Mouse (Mus musculus) MEL (cell line): ENCODE data around the gene Ankrd24. TPM values are rescaled to one million over a fixed set of nuclear protein-coding genes. Genes with fewer than 3 reads are reported as not detected.

Experiments
- DNase-seq: peaks from one replicate; pipeline ENCODE4 v3.0.0; 2011; ENCODE audit warnings: low read depth, low spot score
- H3K27ac ChIP-seq: 2 replicates; pipeline ENCODE4 v1.5.1; 2012; ENCODE audit warnings: low read depth, mild to moderate bottlenecking, control low read depth, low read length, moderate library complexity; ENCODE audit not compliant: control insufficient read depth
- H3K27me3 ChIP-seq, 2 experiments: fragments of 150-350 bp in 1 of 2; sonication (generic) in 1 of 2; 2 replicates each; pipeline ENCODE4 v1.6.1; 2012; ENCODE audit warnings: low read length in 2 of 2, mild to moderate bottlenecking in 2 of 2, improper control_type of control experiment in 1 of 2, moderate library complexity in 1 of 2; ENCODE audit not compliant: insufficient read depth in 2 of 2, control insufficient read depth in 1 of 2
- H3K36me3 ChIP-seq, 2 experiments: 2 replicates each; pipeline ENCODE4 v1.6.1; 2012 to 2014; ENCODE audit warnings: low read length in 2 of 2, improper control_type of control experiment in 1 of 2, inconsistent platforms in 1 of 2, mild to moderate bottlenecking in 1 of 2; ENCODE audit not compliant: insufficient read depth in 2 of 2, control insufficient read depth in 1 of 2
- H3K4me1 ChIP-seq, 2 experiments: fragments of 150-350 bp in 1 of 2; sonication (generic) in 1 of 2; 2 replicates each; pipeline ENCODE4 v1.6.1; 2012; ENCODE audit warnings: low read length in 2 of 2, improper control_type of control experiment in 1 of 2, mild to moderate bottlenecking in 1 of 2; ENCODE audit not compliant: insufficient read depth in 2 of 2, control insufficient read depth in 1 of 2
- H3K4me3 ChIP-seq, 2 experiments: fragments of 150-350 bp in 1 of 2; sonication (generic) in 1 of 2; 2 replicates each; pipeline ENCODE4 v1.5.1; 2012; ENCODE audit warnings: low read depth in 2 of 2, low read length in 2 of 2, mild to moderate bottlenecking in 2 of 2, moderate library complexity in 2 of 2, control low read depth in 1 of 2, improper control_type of control experiment in 1 of 2; ENCODE audit not compliant: control insufficient read depth in 1 of 2, insufficient read depth in 1 of 2
- H3K79me2 ChIP-seq: 2 replicates; pipeline ENCODE4 v1.6.1; 2012; ENCODE audit warnings: mild to moderate bottlenecking, low read length, moderate library complexity; ENCODE audit not compliant: control insufficient read depth, poor library complexity, insufficient read depth
- H3K9ac ChIP-seq: 2 replicates; pipeline ENCODE4 v1.6.1; 2012; ENCODE audit warnings: low read depth, mild to moderate bottlenecking, control low read depth, low read length, moderate library complexity; ENCODE audit not compliant: control insufficient read depth, poor library complexity, severe bottlenecking
- H3K9me3 ChIP-seq: fragments of 150-350 bp; sonication (generic); replicated peaks from 2 replicates; pipeline ENCODE4 v1.6.1; 2012; ENCODE audit warnings: mild to moderate bottlenecking, low read length, improper control_type of control experiment, moderate library complexity; ENCODE audit not compliant: insufficient read depth
- CTCF ChIP-seq, 3 experiments: IDR thresholded peaks in 2 of 3; conservative IDR thresholded peaks in 1 of 3; 2 replicates each; pipeline ENCODE4 v1.5.1; 2011 to 2012; ENCODE audit warnings: low read length in 3 of 3, low read depth in 2 of 3, mild to moderate bottlenecking in 2 of 3, improper control_type of control experiment in 1 of 3, inconsistent platforms in 1 of 3, mixed read lengths in 1 of 3, moderate library complexity in 1 of 3; ENCODE audit not compliant: control insufficient read depth in 1 of 3, insufficient read depth in 1 of 3, poor library complexity in 1 of 3, severe bottlenecking in 1 of 3
- E2F4 ChIP-seq: IDR thresholded peaks from 2 replicates; pipeline ENCODE4 v1.6.1; 2011; ENCODE audit warnings: low read depth, low read length, improper control_type of control experiment, borderline replicate concordance
- EP300 ChIP-seq, 2 experiments: IDR thresholded peaks; 2 replicates each; pipeline ENCODE4 v1.6.1; 2011; ENCODE audit warnings: improper control_type of control experiment in 2 of 2, low read length in 2 of 2, low read depth in 1 of 2, mild to moderate bottlenecking in 1 of 2
- GATA1 ChIP-seq: IDR thresholded peaks from 2 replicates; pipeline ENCODE4 v1.6.1; 2011; ENCODE audit warnings: low read depth, low read length, improper control_type of control experiment
- JUND ChIP-seq: IDR thresholded peaks from 2 replicates; pipeline ENCODE4 v1.6.1; 2011; ENCODE audit warnings: low read depth, mild to moderate bottlenecking, improper control_type of control experiment, low read length
- KAT2A ChIP-seq: conservative IDR thresholded peaks from 2 replicates; pipeline ENCODE4 v1.6.1; 2012; ENCODE audit warnings: low read depth, low read length, improper control_type of control experiment, inconsistent platforms
- MAFK ChIP-seq: IDR thresholded peaks from 2 replicates; pipeline ENCODE4 v1.6.1; 2011; ENCODE audit warnings: low read depth, mild to moderate bottlenecking, low read length, improper control_type of control experiment, borderline replicate concordance
- MAX ChIP-seq: IDR thresholded peaks from 2 replicates; pipeline ENCODE4 v1.6.1; 2011; ENCODE audit warnings: low read length, improper control_type of control experiment
- MAZ ChIP-seq: IDR thresholded peaks from 2 replicates; pipeline ENCODE4 v1.6.1; 2012; ENCODE audit warnings: low read depth, mild to moderate bottlenecking, inconsistent platforms, low read length, improper control_type of control experiment
- MEF2A ChIP-seq: IDR thresholded peaks from 2 replicates; pipeline ENCODE4 v1.6.1; 2014; ENCODE audit warnings: low read depth, mild to moderate bottlenecking, inconsistent platforms, low read length, improper control_type of control experiment; ENCODE audit not compliant: poor library complexity, insufficient replicate concordance, severe bottlenecking; ENCODE audit errors: extremely low read depth
- MXI1 ChIP-seq: IDR thresholded peaks from 2 replicates; pipeline ENCODE4 v1.6.1; 2011; ENCODE audit warnings: mild to moderate bottlenecking, low read depth, low read length, improper control_type of control experiment
- MYC ChIP-seq: IDR thresholded peaks from 2 replicates; pipeline ENCODE4 v1.6.1; 2011; ENCODE audit warnings: low read depth, mild to moderate bottlenecking, low read length, improper control_type of control experiment, moderate library complexity
- NRF1 ChIP-seq: IDR thresholded peaks from 2 replicates; pipeline ENCODE4 v1.6.1; 2014; ENCODE audit warnings: low read depth, mild to moderate bottlenecking, inconsistent platforms, low read length, improper control_type of control experiment, moderate library complexity; ENCODE audit not compliant: poor library complexity, insufficient read depth, severe bottlenecking
- POLR2A ChIP-seq, 2 experiments: IDR thresholded peaks; 2 replicates each; pipeline ENCODE4 v1.6.1; 2011 to 2012; ENCODE audit warnings: low read length in 2 of 2, mild to moderate bottlenecking in 2 of 2, control low read depth in 1 of 2, improper control_type of control experiment in 1 of 2, low read depth in 1 of 2, moderate library complexity in 1 of 2; ENCODE audit not compliant: control insufficient read depth in 1 of 2, insufficient read depth in 1 of 2, poor library complexity in 1 of 2
- RCOR1 ChIP-seq: IDR thresholded peaks from 2 replicates; pipeline ENCODE4 v1.6.1; 2012; ENCODE audit warnings: low read depth, mild to moderate bottlenecking, inconsistent platforms, low read length, improper control_type of control experiment
- SIN3A ChIP-seq: IDR thresholded peaks from 2 replicates; pipeline ENCODE4 v1.6.1; 2012; ENCODE audit warnings: low read length, improper control_type of control experiment, inconsistent platforms
- SMC3 ChIP-seq: IDR thresholded peaks from 2 replicates; pipeline ENCODE4 v1.6.1; 2011; ENCODE audit warnings: low read depth, low read length, improper control_type of control experiment
- TAL1 ChIP-seq: IDR thresholded peaks from 2 replicates; pipeline ENCODE4 v1.6.1; 2012; ENCODE audit warnings: mild to moderate bottlenecking, inconsistent platforms, low read length, moderate library complexity, mixed read lengths
- USF1 ChIP-seq: IDR thresholded peaks from 2 replicates; pipeline ENCODE4 v1.6.1; 2014; ENCODE audit warnings: low read depth, mild to moderate bottlenecking, inconsistent platforms, low read length, improper control_type of control experiment, moderate library complexity
- ZC3H11A ChIP-seq: IDR thresholded peaks from 2 replicates; pipeline ENCODE4 v1.6.1; 2012; ENCODE audit warnings: low read depth, mild to moderate bottlenecking, inconsistent platforms, low read length, improper control_type of control experiment
- ZNF384 ChIP-seq: IDR thresholded peaks from 2 replicates; pipeline ENCODE4 v1.6.1; 2012; ENCODE audit warnings: low read depth, mild to moderate bottlenecking, inconsistent platforms, low read length, improper control_type of control experiment
- polyA plus RNA-seq, 2 experiments: library from polyadenylated mRNA; stranded (reverse) in 1 of 2; unstranded in 1 of 2; fragments of >175 nt in 1 of 2; fragments of >200 nt in 1 of 2; gene quantifications; 2 replicates each; pipeline versions ENCODE4 v1.2.1 to v1.2.4; 2012; ENCODE audit warnings: low replicate concordance in 2 of 2, low read depth in 1 of 2; ENCODE audit not compliant: insufficient read length in 2 of 2, insufficient read depth in 1 of 2, missing spikeins in 1 of 2
- total RNA-seq: library from RNA; depleted of rRNA; stranded (reverse); fragments of 300-350 nt; gene quantifications from 2 replicates; pipeline ENCODE4 v1.2.3, GENCODE M21; 2012

Ankrd24 gene
- total and polyA plus RNA-seq, 3 experiments, result 4.5 to 14.6 TPM; not detected in 1

DNA sequence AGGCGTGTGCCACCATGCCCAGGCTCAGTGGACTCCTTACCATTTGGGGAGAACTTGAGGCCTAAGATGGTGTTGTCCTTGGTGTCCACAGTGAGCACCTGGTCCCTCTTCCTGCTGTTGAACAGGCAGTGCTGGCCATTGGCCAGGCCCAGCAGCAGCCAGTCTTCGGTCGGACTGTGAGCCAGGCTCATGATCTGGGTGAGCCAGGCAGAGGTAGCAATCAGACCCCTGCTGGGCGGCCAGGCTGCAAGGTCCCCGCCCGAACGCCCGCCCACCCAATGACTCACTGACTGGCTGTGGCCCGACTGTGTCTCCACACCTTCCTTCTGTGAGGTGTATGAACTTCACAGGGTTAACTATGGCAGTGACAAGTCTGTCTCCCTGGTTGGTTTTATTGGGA lies 36.5 kb upstream of the Ankrd24 start:
- no peaks in the 10 kb centered on the region for H3K36me3 ChIP-seq
- H3K27ac ChIP-seq, result no peak overlapping the region
- H3K27me3 ChIP-seq, result no peaks in the 10 kb centered on the region
- TF ChIP-seq RCOR1, result no peak
- TF ChIP-seq NRF1, result no peak
- TF ChIP-seq MAFK, result no peak
- no peak for TF ChIP-seq ZC3H11A
- no peak for TF ChIP-seq GATA1
- TF ChIP-seq SIN3A, result no peak
- no peak overlapping the region for H3K4me3 ChIP-seq
- H3K79me2 ChIP-seq, result no peaks in the 10 kb centered on the region
- H3K9me3 ChIP-seq, result no peaks in the 10 kb centered on the region
- no peak for DNase-seq
- H3K4me1 ChIP-seq, result no peaks in the 10 kb centered on the region
- H3K9ac ChIP-seq, result no peak overlapping the region

DNA sequence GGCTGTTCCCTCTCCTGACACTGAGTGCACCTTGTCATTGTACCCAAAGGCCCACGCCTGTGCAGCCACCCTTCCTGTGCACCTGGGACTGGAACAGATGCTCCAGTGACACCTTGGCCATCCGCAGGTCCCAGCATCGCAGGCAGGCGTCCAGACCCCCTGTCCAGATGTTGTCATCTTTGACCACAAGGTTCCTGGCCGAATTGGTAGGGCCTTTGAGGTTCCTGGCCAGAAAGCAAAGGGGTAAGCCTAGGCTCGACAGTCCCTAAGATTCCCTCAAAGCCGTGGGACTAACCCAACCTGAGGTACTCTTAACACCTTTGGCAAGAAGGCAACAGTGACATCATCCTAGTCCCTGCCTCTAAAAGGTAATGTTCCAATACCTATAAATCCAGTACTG lies 35.7 kb upstream of the Ankrd24 start:
- Histone ChIP-seq H3K4me1 (no peaks in the 10 kb centered on the region), H3K27me3 (no peaks in the 10 kb centered on the region), H3K79me2 (no peaks in the 10 kb centered on the region), H3K9me3 (no peaks in the 10 kb centered on the region), H3K36me3 (no peaks in the 10 kb centered on the region)
- DNase-seq, result no peak
- TF ChIP-seq MEF2A, result no peak
- TF ChIP-seq POLR2A (IDR thresholded peaks at IDR 0.05; ENCODE audit: control insufficient read depth in 1 of 2, insufficient read depth in 1 of 2, low read depth in 1 of 2, low read length in 2 of 2, poor library complexity in 1 of 2), result no peak
- no peak for TF ChIP-seq MAZ
- no peak for TF ChIP-seq TAL1
- TF ChIP-seq ZNF384, result no peak
- no peak for TF ChIP-seq MYC
- no peak for TF ChIP-seq JUND
- no peak for TF ChIP-seq KAT2A
- no peak for TF ChIP-seq CTCF (IDR thresholded peaks at IDR 0.05 in 2 of 3, conservative IDR thresholded peaks at IDR 0.05 in 1 of 3; ENCODE audit: control insufficient read depth in 1 of 3, insufficient read depth in 1 of 3, low read depth in 2 of 3, low read length in 3 of 3, poor library complexity in 1 of 3, severe bottlenecking in 1 of 3)
- TF ChIP-seq SMC3, result no peak
- no peak for TF ChIP-seq MXI1
- no peak for TF ChIP-seq USF1
- TF ChIP-seq RCOR1, result no peak
- no peak for TF ChIP-seq E2F4
- TF ChIP-seq MAX, result no peak
- TF ChIP-seq EP300 (IDR thresholded peaks at IDR 0.05; ENCODE audit: low read depth in 1 of 2, low read length in 2 of 2), result no peak
- TF ChIP-seq, all 39 proteins: peak for 0
- Histone ChIP-seq H3K4me3 (no peak overlapping the region), H3K9ac (no peak overlapping the region), H3K27ac (no peak overlapping the region)
